8 mouse cellular contexts compared by ENCODE assay signal in genomic region chr5:125476799-125477198, GRCm38 (mm10). TPM values are rescaled to one million over a fixed set of nuclear protein-coding genes. Genes with fewer than 3 reads are reported as not detected.
A peak's percentile ranks its signal among the peaks of the same experiment; 100 is the strongest.
DNase-seq lines count a peak whose midpoint lies in the region; ATAC-seq and TF ChIP-seq lines count a peak whose summit lies in the region.

No protein-coding gene starts in this region.

- peaks cover 57% of the 10 kb centered on the region for H3K4me1 ChIP-seq in E14TG2a.4 (replicated peaks; ENCODE audit: low read depth, low read length)
- peaks cover 41% of the 10 kb centered on the region for H3K4me1 ChIP-seq in forebrain, embryonic 13.5 days
- H3K4me1 ChIP-seq in liver, embryonic 14.5 days (replicated peaks; ENCODE audit: control insufficient read depth in 2 of 2, insufficient read depth in 2 of 2, low read length in 1 of 2) = peaks cover 18 to 21% of the 10 kb centered on the region in 2 experiments

- 62% methylated on average over 7 of the region's 7 CpGs for WGBS in forebrain, embryonic 13.5 days
- WGBS in liver, embryonic 14.5 days (ENCODE audit: insufficient replicate concordance) = 54% methylated on average over 7 of the region's 7 CpGs

- peak overlapping the region; percentile 90 for H3K4me2 ChIP-seq in forebrain, embryonic 13.5 days
- peak overlapping the region; percentile 82 for H3K4me2 ChIP-seq in liver, embryonic 14.5 days (ENCODE audit: low read depth)

- DNase-seq in heart, adult 11 months = peak; percentile 89
- DNase-seq in heart, adult 9 months (ENCODE audit: low spot score in 2 of 2) = no peak
- no peak for DNase-seq in liver, embryonic 14.5 days (ENCODE audit: low read depth in 3 of 3, low spot score in 3 of 3)
- no peak for DNase-seq in adrenal gland, adult 2 months
- DNase-seq in urinary bladder, postnatal 4 days (ENCODE audit: low spot score in 2 of 2) = no peak
- no peak for DNase-seq in embryo, embryonic 10.5 days (ENCODE audit: low spot score)

- peak overlapping the region; percentile 85 for H3K9ac ChIP-seq in forebrain, embryonic 13.5 days
- peak overlapping the region; percentile 67; the same call in 1 of the 2 replicates for H3K9ac ChIP-seq in liver, embryonic 14.5 days (replicated peaks)

- peak overlapping the region; percentile 94 for H3K4me3 ChIP-seq in E14TG2a.4 (replicated peaks; ENCODE audit: low read length)
- peak overlapping the region; percentile 89 for H3K4me3 ChIP-seq in forebrain, embryonic 13.5 days
- H3K4me3 ChIP-seq in liver, embryonic 14.5 days (ENCODE audit: insufficient read depth in 1 of 2, low read depth in 2 of 2, low read length in 2 of 2) = peak overlapping the region; percentile 68 to 71

- ATAC-seq in forebrain, embryonic 13.5 days = no peak
- ATAC-seq in liver, embryonic 14.5 days (ENCODE audit: insufficient read depth) = no peak

- H3K27ac ChIP-seq in forebrain, embryonic 13.5 days = no peak overlapping the region
- no peak overlapping the region for H3K27ac ChIP-seq in liver, embryonic 14.5 days

- no peaks in the 10 kb centered on the region for H3K9me3 ChIP-seq in E14TG2a.4 (ENCODE audit: low read length)
- H3K9me3 ChIP-seq in forebrain, embryonic 13.5 days (replicated peaks) = no peaks in the 10 kb centered on the region
- no peaks in the 10 kb centered on the region for H3K9me3 ChIP-seq in liver, embryonic 14.5 days (ENCODE audit: control insufficient read depth, low read length)

- no peak for TF ChIP-seq EP300 in liver, embryonic 14.5 days (IDR thresholded peaks at IDR 0.05; ENCODE audit: low read depth)

- H3K36me3 ChIP-seq in E14TG2a.4 (ENCODE audit: insufficient read depth, low read length) = peaks cover 21% of the 10 kb centered on the region
- H3K36me3 ChIP-seq in forebrain, embryonic 13.5 days (ENCODE audit: poor library complexity, severe bottlenecking) = peaks cover 13% of the 10 kb centered on the region
- H3K36me3 ChIP-seq in liver, embryonic 14.5 days (replicated peaks; ENCODE audit: control insufficient read depth, insufficient read depth, low read depth) = no peaks in the 10 kb centered on the region

- TF ChIP-seq CTCF in E14TG2a.4 (conservative IDR thresholded peaks at IDR 0.05; ENCODE audit: low read length) = no peak
- no peak for TF ChIP-seq CTCF in liver, embryonic 14.5 days (IDR thresholded peaks at IDR 0.05; ENCODE audit: low read depth)

- peaks cover 19% of the 10 kb centered on the region for H3K27me3 ChIP-seq in E14TG2a.4 (ENCODE audit: insufficient read depth, low read length)
- no peaks in the 10 kb centered on the region for H3K27me3 ChIP-seq in forebrain, embryonic 13.5 days
- H3K27me3 ChIP-seq in liver, embryonic 14.5 days (ENCODE audit: control insufficient read depth, insufficient read depth, low read length) = no peaks in the 10 kb centered on the region

RNA-seq across cellular contexts. Expression of gene Aacs, which starts 1.2 kb away (rescaled TPM):
- 53.7 and 54.6 TPM in 2 replicates for polyA plus RNA-seq in forebrain, embryonic 13.5 days (2015; fragmentation: Nextera tagmentation; extraction: Ambion mirVana)
- 11.0 and 11.6 TPM in 2 replicates for polyA plus RNA-seq in liver, embryonic 14.5 days (2012; rRNA removed)
- 13.2 and 13.5 TPM in 2 replicates for polyA plus RNA-seq in liver, embryonic 14.5 days (2014; fragmentation: Nextera tagmentation; extraction: Ambion mirVana)
- total RNA-seq in adrenal gland, adult 2 months (2021) = 100 to 1,000 TPM in 1 of 2 experiments, 10 to 100 TPM in 1; 89.4 to 106 TPM
- polyA plus RNA-seq in adrenal gland, adult 2 months (2012; rRNA removed) = 199 and 221 TPM in 2 replicates

RNA-seq across cellular contexts. Expression of gene Bri3bp, which starts 35.4 kb away (rescaled TPM):
- 33.6 and 37.6 TPM in 2 replicates for polyA plus RNA-seq in forebrain, embryonic 13.5 days (2015; fragmentation: Nextera tagmentation; extraction: Ambion mirVana)
- 3.7 and 4.9 TPM in 2 replicates for polyA plus RNA-seq in liver, embryonic 14.5 days (2012; rRNA removed)
- 16.4 and 21.1 TPM in 2 replicates for polyA plus RNA-seq in liver, embryonic 14.5 days (2014; fragmentation: Nextera tagmentation; extraction: Ambion mirVana)
- 10 to 100 TPM; 25.3 to 28.7 TPM for total RNA-seq in adrenal gland, adult 2 months (2021)
- polyA plus RNA-seq in adrenal gland, adult 2 months (2012; rRNA removed) = 11.0 and 22.1 TPM in 2 replicates

RNA-seq across cellular contexts. Expression of gene Dhx37, which starts 42.9 kb away (rescaled TPM):
- polyA plus RNA-seq in forebrain, embryonic 13.5 days (2015; fragmentation: Nextera tagmentation; extraction: Ambion mirVana) = 10.2 and 12.3 TPM in 2 replicates
- 5.5 and 8.1 TPM in 2 replicates for polyA plus RNA-seq in liver, embryonic 14.5 days (2012; rRNA removed)
- polyA plus RNA-seq in liver, embryonic 14.5 days (2014; fragmentation: Nextera tagmentation; extraction: Ambion mirVana) = 2.0 and 2.2 TPM in 2 replicates
- total RNA-seq in adrenal gland, adult 2 months (2021) = 10 to 100 TPM; 19.2 to 19.6 TPM
- 26.0 and 53.9 TPM in 2 replicates for polyA plus RNA-seq in adrenal gland, adult 2 months (2012; rRNA removed)

RNA-seq across cellular contexts. Expression of gene Tmem132b, which starts 54.8 kb away (rescaled TPM):
- 2.1 TPM in 2 replicates for polyA plus RNA-seq in forebrain, embryonic 13.5 days (2015; fragmentation: Nextera tagmentation; extraction: Ambion mirVana)
- 0.01 TPM in 1 of 2 replicates, not detected in the other for polyA plus RNA-seq in liver, embryonic 14.5 days (2012; rRNA removed)
- polyA plus RNA-seq in liver, embryonic 14.5 days (2014; fragmentation: Nextera tagmentation; extraction: Ambion mirVana) = not detected in 2 replicates
- 1 to 10 TPM; 1.5 to 1.7 TPM for total RNA-seq in adrenal gland, adult 2 months (2021)
- polyA plus RNA-seq in adrenal gland, adult 2 months (2012; rRNA removed) = 0.26 and 1.8 TPM in 2 replicates
